Mouse (Mus musculus) heart, postnatal 0 days (tissue): ENCODE measurements around the gene Kazn.

ENCODE experiments used
- CTCF ChIP-seq: IDR thresholded peaks from 2 replicates; pipeline ENCODE4 v1.5.1; 2016; ENCODE audit warnings: antibody characterized with exemption, control low read depth, low read depth
- EP300 ChIP-seq: IDR thresholded peaks from 2 replicates; pipeline ENCODE4 v1.6.1; 2016; ENCODE audit warnings: antibody characterized with exemption, low read depth

GRCm38 (mm10) chr4:142275242-142275641 is 36.0 kb upstream of the Kazn start:
- TF ChIP-seq EP300 (no peak), CTCF (no peak)
